Mouse (Mus musculus): ENCODE data around the gene Gm853.
"Not testable (repeated sequence)": the region's sequence is repeated elsewhere in the genome, so short reads cannot be mapped to it uniquely, and the experiment has no call there.

Gm853 gene

GRCm38 (mm10) chr4:130222179-130222578, at the start of gene Gm853:
Gene Gm853 (minus strand): TSS chr4:130222401.
- CTCF ChIA-PET = no interaction called here

- CTCF ChIA-PET = no interaction called here
Observed at GRCm38 (mm10) chr4:130270611-130271347, 48.6 kb upstream of the Gm853 start.

DNA sequence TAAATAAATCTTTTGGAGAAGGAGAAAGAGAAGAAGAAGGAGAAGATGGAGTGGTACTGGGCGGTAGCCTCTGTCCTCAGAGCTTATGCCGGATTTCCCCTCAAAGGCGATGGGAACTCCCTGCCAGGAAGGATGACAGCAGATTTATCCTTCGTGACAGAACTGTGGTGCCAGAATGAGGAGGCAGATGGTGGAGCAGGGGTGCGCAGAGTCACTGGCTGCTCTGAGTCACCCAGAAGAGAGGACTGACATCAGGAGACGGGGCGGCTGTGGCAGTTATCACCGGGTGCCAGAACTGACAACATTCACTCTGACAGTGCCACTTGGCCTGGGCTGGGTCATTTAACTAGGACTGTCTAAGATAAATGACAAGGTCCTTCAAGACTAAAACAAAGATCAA, 47.9 kb upstream of the Gm853 start:
- CTCF ChIA-PET = no interaction called here

DNA sequence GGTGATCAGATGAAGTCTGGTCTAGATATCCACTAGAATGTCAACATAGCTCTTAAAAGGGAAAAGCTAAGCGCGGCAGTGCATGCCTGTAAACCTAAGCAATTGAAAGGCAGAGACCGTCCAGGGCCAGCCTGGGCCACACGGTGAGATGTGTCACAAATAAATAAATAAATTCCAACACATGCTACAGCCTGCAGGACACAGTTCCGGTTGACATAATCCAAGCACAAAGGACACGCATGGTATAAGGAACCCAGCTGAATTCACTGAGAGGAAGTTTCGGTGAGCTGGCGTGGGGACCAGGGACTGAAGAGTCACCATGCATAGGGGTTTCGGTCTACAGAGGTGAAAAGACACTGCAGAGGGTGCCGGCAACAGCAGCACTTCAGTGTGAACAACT, 46.5 kb upstream of the Gm853 start:
- CTCF ChIA-PET = interaction anchor here (0.7 kb wide), 1 partner anchor 572 kb away, joined by 3 read pairs; no protein-coding TSS in a partner anchor

DNA sequence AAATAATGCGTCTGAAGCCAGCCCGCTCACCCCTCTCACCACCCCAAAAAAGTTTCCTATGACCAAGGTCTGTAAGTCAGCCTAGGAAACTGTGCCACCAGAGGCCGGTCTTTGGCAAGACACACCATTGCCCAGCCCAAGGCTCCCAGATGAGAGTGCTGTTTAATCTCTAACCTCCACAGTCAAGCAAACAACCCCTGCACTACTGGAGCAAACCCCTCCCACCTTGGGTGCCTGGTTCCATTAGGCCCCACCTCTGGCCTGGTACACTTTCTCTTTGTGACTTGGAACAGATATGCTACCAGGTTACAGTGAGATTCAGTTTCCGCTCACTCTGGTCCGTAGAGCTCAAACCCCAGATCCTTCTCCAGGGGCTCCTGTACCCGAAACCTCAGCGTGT, 44.9 kb upstream of the Gm853 start:
- CTCF ChIA-PET = interaction anchor here (0.6 kb wide), 1 partner anchor 77 kb away, joined by 9 read pairs; no protein-coding TSS in a partner anchor

GRCm38 (mm10) chr4:130266601-130267000, 44.4 kb upstream of the Gm853 start:
- CTCF ChIA-PET = interaction anchor here (0.6 kb wide), 1 partner anchor 77 kb away, joined by 9 read pairs; no protein-coding TSS in a partner anchor

DNA sequence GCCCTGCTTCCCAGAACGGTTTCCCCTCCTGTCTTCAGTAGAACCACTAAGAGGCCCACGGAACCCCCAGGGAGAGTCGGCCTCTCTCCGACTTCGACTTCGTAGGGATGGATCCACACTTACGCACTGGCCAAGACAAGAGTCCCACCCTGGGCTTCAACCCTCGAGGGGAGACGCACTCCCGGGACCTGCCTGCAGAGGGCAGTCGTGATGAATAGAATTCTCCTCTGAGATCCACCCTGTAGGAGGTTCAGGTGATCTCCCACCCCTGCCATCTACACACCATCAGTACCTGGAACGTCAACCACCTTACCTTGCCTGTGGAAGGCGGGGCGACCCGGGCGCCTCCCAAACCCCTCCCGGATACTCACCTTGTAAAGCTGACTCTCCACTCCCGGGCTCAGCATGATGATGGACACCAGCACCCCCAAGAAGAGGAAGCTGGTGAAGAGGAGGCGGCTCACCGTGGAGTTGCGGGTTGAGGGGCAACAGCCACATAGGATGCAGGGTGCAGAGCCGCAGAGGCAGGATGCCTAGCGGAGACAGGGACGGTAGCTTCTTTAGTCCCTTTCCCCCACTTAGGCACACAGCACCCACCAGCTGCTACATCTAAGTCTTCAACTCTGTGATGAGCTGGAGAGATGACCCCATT, 42.6 kb upstream of the Gm853 start:
- CTCF ChIA-PET = no interaction called here

GRCm38 (mm10) chr4:130264131-130264530, 41.9 kb upstream of the Gm853 start:
- CTCF ChIA-PET = no interaction called here

GRCm38 (mm10) chr4:130260406-130260805, 38.2 kb upstream of the Gm853 start:
- CTCF ChIA-PET = no interaction called here

- CTCF ChIA-PET = no interaction called here
Observed at GRCm38 (mm10) chr4:130252441-130253157, 30.4 kb upstream of the Gm853 start.

- CTCF ChIA-PET = no interaction called here
Observed at GRCm38 (mm10) chr4:130251763-130252162, 29.6 kb upstream of the Gm853 start.

GRCm38 (mm10) chr4:130251172-130251705, 29.0 kb upstream of the Gm853 start:
- CTCF ChIA-PET = no interaction called here

GRCm38 (mm10) chr4:130248636-130249035, 26.4 kb upstream of the Gm853 start:
- CTCF ChIA-PET = no interaction called here

DNA sequence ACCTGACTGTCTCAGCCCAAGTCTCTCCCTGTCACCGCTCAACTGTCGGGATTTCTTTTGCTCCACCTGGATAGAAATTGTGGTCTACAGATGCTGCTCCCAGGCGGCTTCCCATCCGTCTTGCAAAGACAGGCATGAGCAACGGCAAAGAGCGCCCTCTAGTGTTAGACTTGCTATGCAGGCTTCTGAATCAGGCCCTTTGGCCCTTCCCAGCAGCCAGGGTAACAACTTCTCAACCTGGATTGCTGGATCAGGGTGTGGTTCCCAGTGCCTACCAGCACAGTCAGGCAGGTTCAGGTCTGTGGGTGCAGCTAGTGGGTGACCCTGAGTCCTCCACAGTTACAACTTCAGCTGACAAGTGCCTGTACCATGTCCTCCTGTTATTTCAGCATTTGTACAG, 23.9 kb upstream of the Gm853 start:
- CTCF ChIA-PET = no interaction called here

DNA sequence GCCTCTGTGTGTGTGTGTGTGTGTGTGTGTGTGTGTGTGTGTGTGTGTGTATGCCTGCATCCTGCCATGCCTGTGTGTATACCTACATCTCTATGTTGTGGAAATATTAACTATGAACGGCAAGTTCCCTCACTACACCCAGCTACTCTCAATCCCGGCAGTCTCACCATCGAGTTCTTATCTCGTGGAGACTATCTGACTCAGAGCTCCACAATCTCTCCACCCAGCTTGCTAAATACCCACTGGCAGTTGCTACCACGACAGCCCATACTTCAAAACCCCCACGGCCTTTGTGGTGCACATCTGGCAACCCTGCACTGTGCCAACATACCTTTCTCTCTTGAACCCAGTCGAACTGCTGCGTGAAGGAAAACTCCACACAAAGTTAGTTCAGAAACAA, 22.5 kb upstream of the Gm853 start:
- CTCF ChIA-PET = no interaction called here

DNA sequence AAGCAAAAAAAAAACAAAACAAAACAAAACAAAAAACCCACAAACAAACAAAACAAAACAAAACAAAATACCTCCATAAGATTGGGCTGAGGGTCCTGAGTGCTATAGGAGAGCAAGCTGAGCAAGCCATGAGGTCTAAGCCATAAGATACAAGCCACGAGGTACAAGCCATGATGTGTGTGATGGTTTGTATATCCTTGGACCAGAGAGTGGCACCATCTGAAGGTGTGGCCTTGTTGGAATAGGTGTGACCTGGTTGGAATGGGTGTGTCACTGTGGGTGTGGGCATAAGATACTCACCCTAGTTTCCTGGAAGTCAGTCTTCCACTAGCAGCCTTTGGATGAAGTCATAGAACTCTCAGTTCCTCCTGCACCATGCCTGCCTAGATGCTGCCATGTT, 21.4 kb upstream of the Gm853 start:
- CTCF ChIA-PET = not testable (repeated sequence)

GRCm38 (mm10) chr4:130242956-130243355, 20.8 kb upstream of the Gm853 start:
- CTCF ChIA-PET = no interaction called here

DNA sequence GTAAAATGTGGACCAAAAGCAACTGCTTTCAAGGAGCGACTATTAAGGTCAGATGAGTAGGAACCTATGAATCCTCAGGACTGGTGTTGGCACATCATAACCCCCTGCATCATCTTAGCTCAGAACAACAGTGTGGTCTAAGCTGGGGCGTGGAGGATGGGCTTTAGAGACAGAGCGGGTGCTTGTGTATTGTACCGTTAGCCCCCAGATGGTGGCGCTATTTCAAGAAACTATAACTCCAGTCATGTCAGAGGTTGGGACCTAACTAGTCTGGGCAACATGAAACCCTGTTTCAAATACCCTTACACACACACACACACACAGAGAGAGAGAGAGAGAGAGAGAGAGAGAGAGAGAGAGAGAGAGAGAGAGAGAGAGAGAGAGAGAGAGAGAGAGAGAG, 18.5 kb upstream of the Gm853 start:
- CTCF ChIA-PET = no interaction called here

- CTCF ChIA-PET = no interaction called here
Observed at GRCm38 (mm10) chr4:130237607-130238006, 15.4 kb upstream of the Gm853 start.

DNA sequence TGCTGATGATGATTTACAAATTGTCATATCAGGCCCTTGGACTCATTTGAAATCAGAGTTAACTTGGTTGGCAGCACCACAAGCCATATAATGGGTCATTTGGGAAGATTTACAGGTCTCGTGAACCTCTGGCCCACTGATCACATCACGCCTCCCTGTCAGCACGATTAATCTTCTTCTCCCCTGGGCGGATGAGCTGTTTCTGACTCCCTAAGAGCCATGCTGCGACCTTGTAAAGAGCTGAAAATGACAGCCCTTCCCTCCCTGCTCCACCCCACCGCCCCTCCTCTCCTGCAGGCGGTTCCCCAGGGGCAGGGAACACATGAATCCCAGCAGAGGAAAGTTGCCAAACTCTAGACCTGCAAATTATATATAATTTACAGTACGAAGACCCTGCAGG, 14.2 kb upstream of the Gm853 start:
- CTCF ChIA-PET = no interaction called here

- CTCF ChIA-PET = interaction anchor here (0.5 kb wide), 1 partner anchor 413 kb away, joined by 11 read pairs; no protein-coding TSS in a partner anchor
Observed at GRCm38 (mm10) chr4:130224071-130224470, 1.9 kb upstream of the Gm853 start.

- CTCF ChIA-PET = no interaction called here
Observed at GRCm38 (mm10) chr4:130220176-130220575, 2.0 kb downstream of the Gm853 start.

- CTCF ChIA-PET = interaction anchor here (0.7 kb wide), 1 partner anchor 18 kb away, joined by 12 read pairs; no protein-coding TSS in a partner anchor
Observed at GRCm38 (mm10) chr4:130215392-130215791, 6.8 kb downstream of the Gm853 start.
